Mouse (Mus musculus): ENCODE results near the gene Fgd6. TPM values are rescaled to one million over a fixed set of nuclear protein-coding genes. Genes with fewer than 3 reads are reported as not detected.

Fgd6 gene
- polyA plus RNA-seq, 1 experiment: 1.9 TPM

DNA sequence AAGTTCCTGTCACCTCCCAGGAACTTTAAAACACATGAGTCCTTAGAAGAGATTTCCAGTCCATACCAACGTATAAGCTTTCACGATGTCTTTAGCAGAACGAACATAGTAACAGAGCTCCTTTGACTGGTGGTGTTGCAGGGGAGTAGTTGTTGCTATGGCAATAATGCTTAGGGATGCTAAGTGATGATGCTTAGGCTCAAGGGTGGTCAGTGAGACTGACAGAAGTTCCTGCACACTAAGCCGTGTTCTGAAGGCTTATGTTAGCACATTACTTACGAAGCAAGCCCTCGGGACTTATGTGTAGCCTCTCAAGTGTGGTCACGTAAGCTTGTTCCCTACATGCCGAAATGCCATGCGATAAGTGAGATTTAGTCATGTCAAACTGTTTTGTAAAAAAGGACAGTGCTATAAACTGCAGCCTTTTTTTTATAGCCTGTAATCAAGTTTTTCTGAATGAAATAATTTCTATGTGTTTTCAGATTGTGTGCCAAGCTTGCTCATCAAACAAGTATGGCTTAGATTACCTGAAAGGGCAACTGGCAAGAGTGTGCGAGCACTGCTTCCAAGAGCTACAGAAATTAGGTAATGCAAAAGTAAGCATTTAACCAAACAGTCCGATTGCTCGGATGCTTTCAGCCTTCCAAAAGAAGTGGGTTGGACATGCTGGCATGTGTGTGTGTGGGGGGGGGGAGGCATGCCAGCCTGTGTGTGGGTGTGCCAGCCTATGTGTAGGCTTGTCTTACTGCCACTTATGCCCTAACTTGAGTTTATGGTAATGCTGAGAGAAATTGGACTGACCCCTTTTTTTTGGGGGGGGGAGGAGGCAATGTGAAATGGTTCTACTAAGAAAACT, 99.0 kb downstream of the Fgd6 start:
- DNase-seq (ENCODE audit: low spot score): no peak

- no peak for DNase-seq (ENCODE audit: low spot score)
These were observed 103.2 kb downstream of the Fgd6 start for GRCm38 (mm10) chr10:94138890-94139482.

DNA sequence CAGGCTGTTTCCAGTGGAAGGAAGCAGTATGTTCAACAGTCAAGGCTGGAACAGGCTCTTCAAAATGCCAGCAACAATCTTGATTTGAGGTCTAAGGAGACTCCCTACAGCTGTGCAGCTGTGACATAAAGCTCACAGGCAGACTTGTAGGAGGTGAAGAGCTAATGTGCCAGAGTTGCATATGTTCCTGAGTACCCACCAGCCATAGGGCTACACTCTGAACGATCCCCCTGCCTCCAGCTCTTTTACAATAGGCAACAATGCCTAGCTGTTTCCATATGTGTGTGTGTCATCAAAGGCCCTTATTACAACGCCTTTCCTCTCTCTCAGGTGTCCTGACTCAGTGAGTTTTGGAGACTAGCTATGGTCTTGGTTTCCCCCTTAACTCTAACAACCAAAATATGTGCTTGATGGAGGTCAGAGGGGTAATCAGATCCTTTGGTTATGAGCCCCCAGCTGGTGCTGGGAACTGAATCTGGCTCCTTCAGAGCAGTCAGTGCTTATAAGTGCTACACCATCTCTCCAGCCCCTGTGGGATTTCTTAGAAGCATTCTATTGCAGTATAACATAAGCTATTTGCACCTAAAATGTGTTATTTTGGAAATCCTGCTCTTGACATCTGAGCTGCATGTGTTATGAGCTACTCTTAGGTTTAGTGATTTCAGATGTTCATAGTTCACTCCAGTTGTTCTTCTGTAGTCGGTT, 104.6 kb downstream of the Fgd6 start:
- no peak for DNase-seq (ENCODE audit: low spot score)

- DNase-seq (ENCODE audit: low spot score): no peak
These were observed 106.6 kb downstream of the Fgd6 start for GRCm38 (mm10) chr10:94142427-94142826.

DNA sequence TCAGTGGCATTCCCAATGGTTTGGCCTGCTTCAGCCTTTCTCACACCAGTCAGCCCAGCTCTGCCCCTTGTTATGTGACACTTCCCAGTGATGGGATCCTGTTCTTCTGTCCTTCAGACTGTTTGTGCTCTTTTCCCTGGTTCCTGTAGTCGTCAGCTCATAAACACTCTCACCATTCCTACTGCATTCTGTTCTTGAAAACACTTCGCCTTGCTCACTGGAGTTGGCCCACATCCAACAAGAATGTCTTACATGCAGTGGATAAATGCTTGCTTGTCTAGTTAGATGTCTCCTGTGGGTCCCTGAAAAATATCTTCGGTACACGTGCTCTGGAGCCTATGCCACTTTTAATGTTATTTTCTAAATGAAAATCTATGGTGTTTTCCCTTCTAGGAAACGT, 108.8 kb downstream of the Fgd6 start:
- no peak for DNase-seq (ENCODE audit: low spot score)

GRCm38 (mm10) chr10:94147391-94147755, 111.6 kb downstream of the Fgd6 start:
- no peak for DNase-seq (ENCODE audit: low spot score)

- peak; percentile 87 for DNase-seq (ENCODE audit: low spot score)
These were observed 112.1 kb downstream of the Fgd6 start, which contains the start of gene Nr2c1 for GRCm38 (mm10) chr10:94147756-94148531. TSS of gene Nr2c1 (plus strand) at chr10:94148023.

- no peak for DNase-seq (ENCODE audit: low spot score)
These were observed 115.7 kb downstream of the Fgd6 start for GRCm38 (mm10) chr10:94151488-94151887.

DNA sequence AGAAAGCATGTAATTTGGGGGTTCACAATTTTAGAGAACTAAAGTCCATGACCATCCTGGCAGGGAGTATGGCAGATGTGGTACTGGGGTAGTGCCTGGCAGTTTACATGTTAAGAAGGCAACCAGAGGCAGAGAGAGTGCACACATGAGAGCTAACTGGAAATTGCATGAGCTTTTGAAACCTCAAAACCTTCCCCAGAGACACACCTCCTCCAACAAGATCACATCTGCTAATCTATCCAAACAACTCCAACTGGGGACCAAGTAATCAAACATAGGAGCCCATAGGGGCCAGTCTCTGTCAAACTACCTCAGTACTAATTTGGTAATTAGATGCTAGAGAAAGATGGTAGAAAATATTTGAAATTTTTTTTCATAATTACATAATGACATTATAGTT, 118.0 kb downstream of the Fgd6 start:
- DNase-seq (ENCODE audit: low spot score): no peak

- no peak for DNase-seq (ENCODE audit: low spot score)
These were observed 123.2 kb downstream of the Fgd6 start for GRCm38 (mm10) chr10:94158962-94159361.

DNA sequence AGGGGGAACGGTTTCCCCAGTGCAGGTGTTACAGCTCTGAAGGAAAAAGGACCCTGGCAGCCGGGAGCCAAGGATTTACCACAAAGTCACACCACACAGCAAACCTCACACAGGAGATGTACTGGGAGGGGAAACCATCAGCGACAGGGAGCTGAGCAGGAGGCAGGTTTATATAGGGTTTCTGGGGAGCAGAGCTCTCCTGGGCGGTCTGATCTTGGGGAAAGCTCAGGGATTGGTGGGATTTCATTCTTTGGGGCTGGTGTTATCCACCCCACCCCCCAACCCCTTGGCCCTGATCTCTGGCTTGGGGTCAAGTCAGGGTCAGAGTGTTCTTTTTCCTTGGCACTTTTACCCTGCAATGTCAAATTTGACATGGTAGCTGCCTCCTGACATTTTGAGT, 123.6 kb downstream of the Fgd6 start:
- DNase-seq (ENCODE audit: low spot score): no peak

- DNase-seq (ENCODE audit: low spot score): no peak
These were observed 125.4 kb downstream of the Fgd6 start for GRCm38 (mm10) chr10:94161051-94161765.

- DNase-seq (ENCODE audit: low spot score): no peak
These were observed 126.2 kb downstream of the Fgd6 start for GRCm38 (mm10) chr10:94162031-94162430.

DNA sequence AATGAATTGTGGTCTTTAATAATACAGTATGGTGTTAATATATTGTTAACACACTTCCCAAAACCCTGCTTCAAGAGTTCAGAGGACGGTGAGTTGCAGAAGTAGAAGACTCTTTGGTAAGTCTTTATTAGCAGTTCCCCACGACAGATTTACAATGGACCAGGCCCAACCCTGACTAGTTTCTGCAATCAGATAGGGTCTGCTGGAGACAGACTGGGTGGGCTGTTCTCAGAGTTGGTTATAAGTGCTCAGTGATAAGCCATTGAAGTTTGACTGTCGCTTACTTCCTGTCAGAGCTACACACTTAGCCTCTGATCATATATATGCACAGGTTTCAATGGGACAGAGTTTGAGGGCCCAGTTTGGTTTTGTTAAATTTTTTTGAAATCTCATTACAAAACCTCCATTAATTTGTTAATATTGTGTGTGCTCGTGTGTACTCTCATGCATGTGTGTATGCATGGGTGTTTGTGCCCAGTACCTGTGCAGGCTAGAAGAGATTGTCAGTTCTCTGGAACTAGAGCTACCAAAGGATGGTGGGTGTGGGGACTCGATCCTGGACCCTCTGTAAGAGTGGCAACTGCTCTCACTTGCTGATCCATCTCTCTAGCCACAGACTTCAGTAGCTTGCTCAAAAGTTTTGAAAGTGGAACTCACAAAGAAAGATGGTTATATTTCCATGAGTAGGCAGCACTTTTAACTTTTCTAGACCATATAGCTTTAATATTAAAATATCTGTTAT, 128.5 kb downstream of the Fgd6 start:
- DNase-seq (ENCODE audit: low spot score): no peak

DNA sequence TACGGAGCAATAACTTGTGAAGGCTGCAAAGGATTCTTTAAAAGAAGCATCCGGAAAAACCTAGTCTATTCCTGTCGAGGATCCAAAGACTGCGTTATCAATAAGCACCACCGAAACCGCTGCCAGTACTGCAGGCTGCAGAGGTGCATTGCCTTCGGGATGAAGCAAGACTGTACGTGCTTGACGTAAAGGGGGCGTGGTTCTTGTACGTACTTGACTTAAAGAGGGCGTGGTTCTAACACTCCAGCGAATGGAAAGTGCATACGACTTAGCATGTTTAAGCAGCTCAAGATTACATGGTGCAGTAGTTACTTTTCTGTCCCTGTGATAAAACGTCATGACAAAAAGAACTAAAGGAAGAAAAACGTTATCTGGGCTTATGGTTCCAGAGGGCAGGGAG, 129.6 kb downstream of the Fgd6 start:
- no peak for DNase-seq (ENCODE audit: low spot score)

- DNase-seq (ENCODE audit: low spot score): no peak
These were observed 131.4 kb downstream of the Fgd6 start for GRCm38 (mm10) chr10:94167051-94167750.

DNA sequence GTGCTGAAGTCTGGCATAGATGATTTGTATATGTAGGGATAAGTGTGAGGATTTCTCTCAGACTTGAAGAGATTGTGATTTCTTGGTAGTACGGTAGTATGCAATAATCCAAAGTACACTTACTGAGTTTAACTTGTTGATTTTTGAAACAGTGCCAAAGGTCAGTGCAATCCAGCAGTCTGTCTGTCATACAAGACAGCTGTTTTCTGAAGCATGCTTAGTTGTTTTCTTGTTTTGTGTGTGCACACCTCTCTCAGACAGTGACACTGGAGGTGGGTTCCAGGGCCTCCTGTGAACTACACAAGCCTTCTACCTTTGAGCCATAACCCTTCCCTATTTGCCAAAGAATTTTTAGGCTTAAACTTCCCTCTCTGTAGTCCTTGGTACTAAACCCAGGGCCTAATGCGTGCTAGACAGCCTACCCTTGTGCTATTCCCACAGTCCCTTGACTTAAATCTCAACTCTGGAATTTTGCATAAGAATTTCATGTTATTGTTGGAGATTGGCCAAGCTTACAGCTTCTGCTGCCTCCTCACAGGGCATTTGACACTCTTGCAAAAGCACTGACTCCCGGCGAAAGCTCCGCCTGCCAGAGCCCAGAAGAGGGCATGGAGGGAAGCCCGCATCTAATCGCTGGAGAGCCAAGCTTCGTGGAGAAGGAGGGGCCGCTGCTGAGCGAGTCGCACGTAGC, 135.8 kb downstream of the Fgd6 start:
- DNase-seq (ENCODE audit: low spot score): no peak

DNA sequence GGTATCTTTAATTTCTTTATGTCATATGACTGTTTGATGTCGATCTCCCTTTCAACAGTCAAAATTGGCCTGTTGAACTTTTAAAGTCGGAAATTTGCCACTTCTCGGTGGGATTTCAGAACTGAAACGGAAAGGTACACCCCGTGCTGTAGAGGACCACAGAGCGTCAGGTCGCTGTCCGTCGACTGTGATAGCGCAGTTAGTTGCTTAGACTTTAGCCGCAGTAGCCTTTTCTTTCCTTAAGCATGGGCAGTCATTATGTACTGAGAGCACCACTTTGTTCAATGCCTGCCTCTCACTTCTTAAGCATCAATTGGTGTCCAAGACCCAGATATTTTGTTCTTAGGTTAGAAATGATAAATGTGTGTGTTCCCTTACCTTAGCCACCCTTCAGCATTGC, 136.3 kb downstream of the Fgd6 start:
- DNase-seq (ENCODE audit: low spot score): no peak

- DNase-seq (ENCODE audit: low spot score): no peak
These were observed 136.9 kb downstream of the Fgd6 start for GRCm38 (mm10) chr10:94172706-94173105.
